Comparison of ENCODE assay signal across 8 mouse cellular contexts in genomic region chrX:94177715-94178340, GRCm38 (mm10). TPM values are rescaled to one million over a fixed set of nuclear protein-coding genes. Genes with fewer than 3 reads are reported as not detected.
DNase-seq lines count a peak whose midpoint lies in the region; ATAC-seq lines count a peak whose summit lies in the region.

No protein-coding gene starts in this region.

- WGBS in heart, embryonic 14.5 days = under 1% methylated on average over 54 of the region's 55 CpGs
- WGBS in liver, embryonic 13.5 days (ENCODE audit: insufficient replicate concordance) = 2% methylated on average over 55 of the region's 55 CpGs
- under 1% methylated on average over 47 of the region's 55 CpGs for WGBS in stomach, embryonic 16.5 days

- H3K9me3 ChIP-seq in heart, embryonic 14.5 days (ENCODE audit: control insufficient read depth, low read length) = no peaks in the 10 kb centered on the region
- H3K9me3 ChIP-seq in liver, embryonic 13.5 days (replicated peaks) = no peaks in the 10 kb centered on the region
- no peaks in the 10 kb centered on the region for H3K9me3 ChIP-seq in stomach, embryonic 16.5 days (replicated peaks; ENCODE audit: control insufficient read depth, low read length)

- DNase-seq in CD4-positive, CD25-positive, alpha-beta regulatory T cell, adult 2 months (ENCODE audit: low read depth, low spot score) = peak; percentile 95
- DNase-seq in fat pad, adult 2 months (ENCODE audit: extremely low read depth, low read depth, low spot score) = peak; percentile 37
- peak; percentile 92 for DNase-seq in kidney, postnatal 14 days
- DNase-seq in liver, embryonic 13.5 days = peak; percentile 82
- DNase-seq in neural tube, embryonic 10.5 days (ENCODE audit: extremely low spot score, low spot score) = peak; percentile 87

- H3K4me3 ChIP-seq in brown adipose tissue, adult 24 weeks (ENCODE audit: insufficient read depth, low read depth, low read length) = peak overlapping the region; percentile 67
- peak overlapping the region; percentile 54 to 79 for H3K4me3 ChIP-seq in heart, embryonic 14.5 days (ENCODE audit: control insufficient read depth in 1 of 2, insufficient read depth in 1 of 2, low read depth in 1 of 2, low read length in 2 of 2)
- peak overlapping the region; percentile 68 for H3K4me3 ChIP-seq in liver, embryonic 13.5 days (replicated peaks)
- H3K4me3 ChIP-seq in stomach, embryonic 16.5 days (replicated peaks; ENCODE audit: low read length) = peak overlapping the region; percentile 59

- H3K9ac ChIP-seq in heart, embryonic 14.5 days (ENCODE audit: low read length) = peak overlapping the region; percentile 71
- peak overlapping the region; percentile 73 for H3K9ac ChIP-seq in liver, embryonic 13.5 days
- peak overlapping the region; percentile 78 for H3K9ac ChIP-seq in stomach, embryonic 16.5 days (ENCODE audit: low read length)

- H3K4me2 ChIP-seq in heart, embryonic 14.5 days (ENCODE audit: low read length) = peak overlapping the region; percentile 68
- H3K4me2 ChIP-seq in liver, embryonic 13.5 days = peak overlapping the region; percentile 72
- peak overlapping the region; percentile 56 for H3K4me2 ChIP-seq in stomach, embryonic 16.5 days (ENCODE audit: low read depth, low read length)

- H3K4me1 ChIP-seq in brown adipose tissue, adult 24 weeks (ENCODE audit: control insufficient read depth, insufficient read depth, insufficient read length, low read length) = no peaks in the 10 kb centered on the region
- H3K4me1 ChIP-seq in heart, embryonic 14.5 days (ENCODE audit: control insufficient read depth in 2 of 2, insufficient read depth in 2 of 2, low read length in 2 of 2) = no peaks in the 10 kb centered on the region
- H3K4me1 ChIP-seq in liver, embryonic 13.5 days (replicated peaks) = peaks cover 10% of the 10 kb centered on the region
- peaks cover 3% of the 10 kb centered on the region; the same call in 1 of the 2 replicates for H3K4me1 ChIP-seq in stomach, embryonic 16.5 days (ENCODE audit: control insufficient read depth, insufficient read depth, low read length)

- peak; percentile 96 for ATAC-seq in heart, embryonic 14.5 days (ENCODE audit: insufficient number of reproducible peaks, insufficient read depth, low FRiP score, low read depth)
- ATAC-seq in liver, embryonic 13.5 days (ENCODE audit: low read depth) = peak; percentile 97
- ATAC-seq in stomach, embryonic 16.5 days (ENCODE audit: insufficient read depth, low FRiP score) = peak; percentile 98

- peak overlapping the region; percentile 98 for H3K27ac ChIP-seq in brown adipose tissue, adult 24 weeks (replicated peaks; ENCODE audit: low read depth, low read length)
- peak overlapping the region; percentile 98 to 100 for H3K27ac ChIP-seq in heart, embryonic 14.5 days (replicated peaks in 1 of 2; ENCODE audit: control insufficient read depth in 1 of 2, insufficient read depth in 1 of 2, low read depth in 2 of 2, low read length in 2 of 2)
- H3K27ac ChIP-seq in liver, embryonic 13.5 days = peak overlapping the region; percentile 97
- H3K27ac ChIP-seq in stomach, embryonic 16.5 days (ENCODE audit: low read length) = peak overlapping the region; percentile 99

- H3K27me3 ChIP-seq in heart, embryonic 14.5 days (ENCODE audit: control insufficient read depth, insufficient read depth, low read length) = peaks cover 13% of the 10 kb centered on the region
- H3K27me3 ChIP-seq in liver, embryonic 13.5 days = peaks cover 3% of the 10 kb centered on the region; the same call in 1 of the 2 replicates
- 0 out of 2 replicates have a peak, but pooled peaks cover 5% of the 10 kb centered on the region for H3K27me3 ChIP-seq in stomach, embryonic 16.5 days (ENCODE audit: control insufficient read depth, insufficient read depth, low read length)

- no peaks in the 10 kb centered on the region for H3K36me3 ChIP-seq in heart, embryonic 14.5 days (ENCODE audit: control insufficient read depth, insufficient read depth, low read length)
- H3K36me3 ChIP-seq in liver, embryonic 13.5 days = no peaks in the 10 kb centered on the region
- H3K36me3 ChIP-seq in stomach, embryonic 16.5 days (ENCODE audit: control insufficient read depth, insufficient read depth, low read length) = no peaks in the 10 kb centered on the region

RNA-seq across cellular contexts. Expression of gene Eif2s3x, which starts 34.8 kb away (rescaled TPM):
- 81.5 and 82.8 TPM in 2 replicates for polyA plus RNA-seq in brown adipose tissue, adult 24 weeks (2012; ENCODE audit: insufficient read depth, insufficient read length, missing spikeins)
- 46.9 and 75.7 TPM in 2 replicates for polyA plus RNA-seq in heart, embryonic 14.5 days (2014; fragmentation: Nextera tagmentation; extraction: Ambion mirVana)
- polyA plus RNA-seq in liver, embryonic 13.5 days (2015; fragmentation: Nextera tagmentation; extraction: Ambion mirVana) = 52.6 and 71.1 TPM in 2 replicates
- polyA plus RNA-seq in stomach, embryonic 16.5 days (2015; fragmentation: Nextera tagmentation; extraction: Ambion mirVana) = 64.8 and 77.2 TPM in 2 replicates

RNA-seq across cellular contexts. Expression of gene Zfx, which starts 54.3 kb away (rescaled TPM):
- 7.2 and 10.8 TPM in 2 replicates for polyA plus RNA-seq in brown adipose tissue, adult 24 weeks (2012; ENCODE audit: insufficient read depth, insufficient read length, missing spikeins)
- 23.7 and 28.2 TPM in 2 replicates for polyA plus RNA-seq in heart, embryonic 14.5 days (2014; fragmentation: Nextera tagmentation; extraction: Ambion mirVana)
- 12.8 and 14.7 TPM in 2 replicates for polyA plus RNA-seq in liver, embryonic 13.5 days (2015; fragmentation: Nextera tagmentation; extraction: Ambion mirVana)
- polyA plus RNA-seq in stomach, embryonic 16.5 days (2015; fragmentation: Nextera tagmentation; extraction: Ambion mirVana) = 26.9 and 27.1 TPM in 2 replicates

RNA-seq across cellular contexts. Expression of gene Klhl15, which starts 56.6 kb away (rescaled TPM):
- 4.5 and 5.1 TPM in 2 replicates for polyA plus RNA-seq in brown adipose tissue, adult 24 weeks (2012; ENCODE audit: insufficient read depth, insufficient read length, missing spikeins)
- 5.9 and 6.9 TPM in 2 replicates for polyA plus RNA-seq in heart, embryonic 14.5 days (2014; fragmentation: Nextera tagmentation; extraction: Ambion mirVana)
- polyA plus RNA-seq in liver, embryonic 13.5 days (2015; fragmentation: Nextera tagmentation; extraction: Ambion mirVana) = 3.8 and 4.8 TPM in 2 replicates
- polyA plus RNA-seq in stomach, embryonic 16.5 days (2015; fragmentation: Nextera tagmentation; extraction: Ambion mirVana) = 8.4 and 8.5 TPM in 2 replicates

Comparison
In these comparisons a context has a peak if more than half of its experiments do, and no peak if none do; other contexts are left out.
1. Peak in every context shown above with its lines: DNase-seq, ATAC-seq, H3K4me3 ChIP-seq and H3K27ac ChIP-seq.
2. DNase-seq: peak in every context shown above with its lines; median percentile 95 in CD4-positive, CD25-positive, alpha-beta regulatory T cell, adult 2 months; 92 in kidney, postnatal 14 days; 87 in neural tube, embryonic 10.5 days; 82 in liver, embryonic 13.5 days; 37 in fat pad, adult 2 months.